Mouse (Mus musculus): ENCODE measurements around the gene H2-Oa.

- no peak for TF ChIP-seq CTCF (IDR thresholded peaks at IDR 0.05)
- TF ChIP-seq EP300 (IDR thresholded peaks at IDR 0.05), result no peak
Measured at GRCm38 (mm10) chr17:34117421-34118112, 25.4 kb downstream of the H2-Oa start.

Data from lung, postnatal 0 days (tissue).